Comparison of ENCODE assay signal across 18 mouse cellular contexts in genomic region chr5:52794109-52794508, GRCm38 (mm10). TPM values are rescaled to one million over a fixed set of nuclear protein-coding genes. Genes with fewer than 3 reads are reported as not detected.
DNase-seq lines count a peak whose midpoint lies in the region; ATAC-seq and TF ChIP-seq lines count a peak whose summit lies in the region.
"Had no signal": no experiment of that assay in that cellular context is flagged by ENCODE, and none has a peak within 500 bp of the region (broad histone marks: within the 10 kb centered on the region; RNA-seq: fewer than 3 reads in every experiment).

No protein-coding gene starts in this region.

- H3K79me2 ChIP-seq in C2C12 (ENCODE audit: control insufficient read depth, insufficient read depth), result peaks cover 56% of the 10 kb centered on the region

- no peak overlapping the region for H3K9ac ChIP-seq in forebrain, embryonic 13.5 days
- no peak overlapping the region for H3K9ac ChIP-seq in neural tube, embryonic 15.5 days (replicated peaks)
- no peak overlapping the region for H3K9ac ChIP-seq in intestine, embryonic 15.5 days
- H3K9ac ChIP-seq: heart, embryonic 12.5 days; hindbrain, embryonic 15.5 days had no signal

- no peaks in the 10 kb centered on the region for H3K4me1 ChIP-seq in forebrain, embryonic 13.5 days
- H3K4me1 ChIP-seq in neural tube, embryonic 15.5 days, result no peaks in the 10 kb centered on the region
- no peaks in the 10 kb centered on the region for H3K4me1 ChIP-seq in intestine, embryonic 15.5 days (replicated peaks)
- H3K4me1 ChIP-seq: heart, embryonic 12.5 days; hindbrain, embryonic 15.5 days had no signal

- no peak overlapping the region for H3ac ChIP-seq in C2C12 (ENCODE audit: control insufficient read depth, insufficient read length, low read depth)

- peaks cover 40% of the 10 kb centered on the region for H3K79me3 ChIP-seq in C2C12 (ENCODE audit: low read depth)

- H3K4me2 ChIP-seq in forebrain, embryonic 13.5 days, result no peak overlapping the region
- H3K4me2 ChIP-seq in neural tube, embryonic 15.5 days, result no peak overlapping the region
- H3K4me2 ChIP-seq in intestine, embryonic 15.5 days (replicated peaks), result no peak overlapping the region
- H3K4me2 ChIP-seq: heart, embryonic 12.5 days; hindbrain, embryonic 15.5 days had no signal

- intact Hi-C loops in heart, postnatal 25 days (cut with DNase I), result no loop called here

- TF ChIP-seq CTCF in C2C12 (IDR thresholded peaks at IDR 0.05; ENCODE audit: control insufficient read depth, insufficient read depth, insufficient read length), result no peak

- H3K27ac ChIP-seq in forebrain, embryonic 13.5 days, result no peak overlapping the region
- no peak overlapping the region for H3K27ac ChIP-seq in neural tube, embryonic 15.5 days (replicated peaks)
- no peak overlapping the region for H3K27ac ChIP-seq in intestine, embryonic 15.5 days
- H3K27ac ChIP-seq: embryonic facial prominence, embryonic 10.5 days; hindbrain, embryonic 15.5 days had no signal

- H3K4me3 ChIP-seq in C2C12 (ENCODE audit: insufficient read depth, poor library complexity, severe bottlenecking), result no peak overlapping the region
- no peak overlapping the region for H3K4me3 ChIP-seq in forebrain, embryonic 13.5 days
- H3K4me3 ChIP-seq in neural tube, embryonic 15.5 days (replicated peaks), result no peak overlapping the region
- H3K4me3 ChIP-seq in intestine, embryonic 15.5 days (replicated peaks), result no peak overlapping the region
- H3K4me3 ChIP-seq: embryonic facial prominence, embryonic 10.5 days; heart, embryonic 12.5 days; hindbrain, embryonic 15.5 days had no signal

- H3K36me3 ChIP-seq in C2C12 (ENCODE audit: control insufficient read depth, insufficient read depth), result peaks cover 41% of the 10 kb centered on the region
- H3K36me3 ChIP-seq in forebrain, embryonic 13.5 days (ENCODE audit: poor library complexity, severe bottlenecking), result peaks cover 35% of the 10 kb centered on the region
- peaks cover 23% of the 10 kb centered on the region for H3K36me3 ChIP-seq in neural tube, embryonic 15.5 days
- H3K36me3 ChIP-seq in intestine, embryonic 15.5 days, result peaks cover 11% of the 10 kb centered on the region

- H3K9me3 ChIP-seq in forebrain, embryonic 13.5 days (replicated peaks), result no peaks in the 10 kb centered on the region
- H3K9me3 ChIP-seq in neural tube, embryonic 15.5 days (replicated peaks), result no peaks in the 10 kb centered on the region
- H3K9me3 ChIP-seq in intestine, embryonic 15.5 days, result no peaks in the 10 kb centered on the region
- H3K9me3 ChIP-seq: embryonic facial prominence, embryonic 10.5 days; heart, embryonic 12.5 days; hindbrain, embryonic 15.5 days had no signal

- WGBS in forebrain, embryonic 13.5 days, result 91% methylated on average over 9 of the region's 9 CpGs
- WGBS in neural tube, embryonic 15.5 days, result 91% methylated on average over 9 of the region's 9 CpGs
- WGBS in intestine, embryonic 15.5 days, result 85% methylated on average over 9 of the region's 9 CpGs

- ATAC-seq in granulocyte monocyte progenitor cell, adult 5-6 weeks (replicated peaks; ENCODE audit: poor library complexity, severe bottlenecking), result peak; percentile 57
- no peak for ATAC-seq in forebrain, embryonic 13.5 days
- no peak for ATAC-seq in neural tube, embryonic 15.5 days (ENCODE audit: low FRiP score)
- no peak for ATAC-seq in intestine, embryonic 15.5 days
- ATAC-seq: activated CD4-positive, CD25-positive, alpha-beta regulatory T cell, adult 4 months; forebrain, embryonic 14.5 days; intestine, postnatal 0 days had no signal

- no peaks in the 10 kb centered on the region for H3K27me3 ChIP-seq in C2C12 (ENCODE audit: control insufficient read depth, insufficient read depth, insufficient read length)
- H3K27me3 ChIP-seq in forebrain, embryonic 13.5 days, result no peaks in the 10 kb centered on the region
- H3K27me3 ChIP-seq in neural tube, embryonic 15.5 days (replicated peaks), result no peaks in the 10 kb centered on the region
- no peaks in the 10 kb centered on the region for H3K27me3 ChIP-seq in intestine, embryonic 15.5 days (replicated peaks)
- H3K27me3 ChIP-seq: heart, embryonic 12.5 days; hindbrain, embryonic 15.5 days had no signal

- peak; percentile 87 for DNase-seq in heart, adult 11 months
- DNase-seq in heart, postnatal 25 days (ENCODE audit: low spot score), result no peak
- DNase-seq: adrenal gland, postnatal 36 days; cerebellum, adult 2 months; cerebellum, postnatal 10 days; heart, postnatal 36 days; kidney, adult 9 months had no signal

TF ChIP-seq in C2C12, 6 proteins besides CTCF, POLR2A, EP300 and RAD21:
- peak; percentile 55 for TF ChIP-seq USF1 (IDR thresholded peaks at IDR 0.05; ENCODE audit: low read depth)
- TF ChIP-seq MAX (IDR thresholded peaks at IDR 0.05), result no peak
TF ChIP-seq in C2C12: peak in this region for 1.

RNA-seq across cellular contexts. Expression of gene Zcchc4, which starts 18.9 kb away (rescaled TPM):
- 1 to 10 TPM; 4.7 to 5.6 TPM for total RNA-seq in heart, postnatal 25 days (2021)
- polyA plus RNA-seq in C2C12 (2012; fragmentation: generic; extraction: Trizol), result 9.7 TPM
- 28.0 and 31.4 TPM in 2 replicates for total RNA-seq in granulocyte monocyte progenitor cell, adult 5-6 weeks (2014; fragmentation: Nextera tagmentation)
- total RNA-seq in granulocyte monocyte progenitor cell, adult 5-6 weeks (2017), result 30.3 and 31.9 TPM in 2 replicates
- 14.7 and 15.6 TPM in 2 replicates for polyA plus RNA-seq in forebrain, embryonic 13.5 days (2015; fragmentation: Nextera tagmentation; extraction: Ambion mirVana)
- 8.6 and 11.1 TPM in 2 replicates for polyA plus RNA-seq in neural tube, embryonic 15.5 days (2015; fragmentation: Nextera tagmentation; extraction: Ambion mirVana)
- 12.3 and 12.7 TPM in 2 replicates for polyA plus RNA-seq in intestine, embryonic 15.5 days (2015; fragmentation: Nextera tagmentation; extraction: Ambion mirVana)

RNA-seq across cellular contexts. Expression of gene Anapc4, which starts 39.7 kb away (rescaled TPM):
- total RNA-seq in heart, postnatal 25 days (2021), result 10 to 100 TPM; 38.4 to 39.5 TPM
- 41.3 TPM for polyA plus RNA-seq in C2C12 (2012; fragmentation: generic; extraction: Trizol)
- total RNA-seq in granulocyte monocyte progenitor cell, adult 5-6 weeks (2014; fragmentation: Nextera tagmentation), result 71.3 and 92.1 TPM in 2 replicates
- total RNA-seq in granulocyte monocyte progenitor cell, adult 5-6 weeks (2017), result 63.8 and 70.1 TPM in 2 replicates
- polyA plus RNA-seq in forebrain, embryonic 13.5 days (2015; fragmentation: Nextera tagmentation; extraction: Ambion mirVana), result 112 and 121 TPM in 2 replicates
- 99.4 and 103 TPM in 2 replicates for polyA plus RNA-seq in neural tube, embryonic 15.5 days (2015; fragmentation: Nextera tagmentation; extraction: Ambion mirVana)
- 73.8 and 78.8 TPM in 2 replicates for polyA plus RNA-seq in intestine, embryonic 15.5 days (2015; fragmentation: Nextera tagmentation; extraction: Ambion mirVana)

RNA-seq across cellular contexts. Expression of gene Pi4k2b, which starts 52.7 kb away (rescaled TPM):
- 1 to 10 TPM; 2.3 to 3.0 TPM for total RNA-seq in heart, postnatal 25 days (2021)
- 17.2 TPM for polyA plus RNA-seq in C2C12 (2012; fragmentation: generic; extraction: Trizol)
- 25.9 and 31.2 TPM in 2 replicates for total RNA-seq in granulocyte monocyte progenitor cell, adult 5-6 weeks (2014; fragmentation: Nextera tagmentation)
- total RNA-seq in granulocyte monocyte progenitor cell, adult 5-6 weeks (2017), result 35.9 and 38.8 TPM in 2 replicates
- 6.7 and 8.6 TPM in 2 replicates for polyA plus RNA-seq in forebrain, embryonic 13.5 days (2015; fragmentation: Nextera tagmentation; extraction: Ambion mirVana)
- 4.4 and 7.6 TPM in 2 replicates for polyA plus RNA-seq in neural tube, embryonic 15.5 days (2015; fragmentation: Nextera tagmentation; extraction: Ambion mirVana)
- polyA plus RNA-seq in intestine, embryonic 15.5 days (2015; fragmentation: Nextera tagmentation; extraction: Ambion mirVana), result 20.7 and 23.4 TPM in 2 replicates
